Mouse (Mus musculus): ENCODE data around the gene Cox15. TPM values are rescaled to one million over a fixed set of nuclear protein-coding genes. Genes with fewer than 3 reads are reported as not detected.

The Cox15 gene
- total RNA-seq (2021): 10 to 100 TPM; 11.8 to 16.5 TPM
- long read RNA-seq, full-length matches to known transcripts: 56 of 82 reads
- long read RNA-seq, partial matches to known transcripts: 4 of 82 reads
- long read RNA-seq, other reads (novel, unspliced or antisense): 22 of 82 reads

- peak; percentile 94 to 97 for DNase-seq (ENCODE audit: low spot score in 2 of 2)
Observed at GRCm38 (mm10) chr19:43752489-43753225, at the start of gene Cox15, which contains the start of gene Cutc. Cox15 (minus strand) TSS chr19:43753000. Cutc (plus strand) TSS chr19:43752996.

DNA sequence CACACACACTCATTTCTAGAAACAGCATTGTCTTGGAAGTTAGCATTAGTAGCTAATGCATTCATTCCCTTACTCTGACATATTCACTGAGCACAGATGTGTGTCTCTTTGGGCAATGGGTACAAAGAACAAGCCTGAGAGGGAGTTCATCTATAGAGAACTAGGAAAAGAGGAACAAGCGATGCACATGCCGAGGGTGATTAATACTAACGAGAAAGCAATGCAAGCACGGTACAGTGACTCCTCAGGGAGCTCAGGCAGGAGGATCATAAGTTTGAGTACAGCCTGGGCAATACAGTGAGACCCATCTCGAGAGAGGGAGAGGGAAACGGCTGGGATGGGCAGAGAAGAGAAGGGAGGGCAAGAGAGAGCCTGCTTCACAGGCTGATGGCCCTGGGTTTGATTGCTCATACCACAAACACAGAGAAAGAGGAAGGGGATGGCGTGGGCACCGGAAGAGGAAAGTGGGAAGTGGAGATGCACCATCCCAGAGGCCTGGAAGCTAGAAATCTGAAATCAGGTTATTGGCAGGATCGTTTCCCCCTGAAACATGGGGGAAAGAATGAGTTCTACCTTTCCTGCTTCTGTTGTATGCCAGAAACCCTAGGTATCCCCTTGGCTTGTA lies 48.7 kb upstream of the Cox15 start:
- DNase-seq (ENCODE audit: low spot score in 2 of 2): no peak

- no peak for DNase-seq (ENCODE audit: low spot score in 2 of 2)
Observed at GRCm38 (mm10) chr19:43797216-43797615, 44.4 kb upstream of the Cox15 start.

GRCm38 (mm10) chr19:43795511-43795910 lies 42.7 kb upstream of the Cox15 start:
- DNase-seq (ENCODE audit: low spot score in 2 of 2): no peak

DNA sequence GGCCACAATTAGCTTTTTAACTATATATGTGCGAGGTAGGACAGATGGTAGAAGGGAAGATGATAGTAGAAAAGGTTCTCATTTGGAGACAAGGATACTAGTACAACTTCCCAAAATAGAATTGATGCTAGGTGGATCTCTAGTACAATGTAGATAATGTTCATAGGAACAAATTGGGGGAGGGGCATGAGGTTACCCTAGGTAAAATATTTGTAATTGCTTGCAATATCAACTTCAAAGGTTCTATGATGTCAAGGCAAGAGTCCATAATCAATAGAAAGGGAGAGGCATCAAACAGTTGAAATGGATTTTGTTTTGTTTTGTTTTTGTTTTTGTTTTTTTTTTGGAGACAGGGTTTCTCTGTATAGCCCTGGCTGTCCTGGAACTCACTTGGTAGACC lies 41.2 kb upstream of the Cox15 start:
- no peak for DNase-seq (ENCODE audit: low spot score in 2 of 2)

- DNase-seq (ENCODE audit: low spot score in 2 of 2): no peak
Observed at GRCm38 (mm10) chr19:43792537-43792936, 39.7 kb upstream of the Cox15 start.

DNA sequence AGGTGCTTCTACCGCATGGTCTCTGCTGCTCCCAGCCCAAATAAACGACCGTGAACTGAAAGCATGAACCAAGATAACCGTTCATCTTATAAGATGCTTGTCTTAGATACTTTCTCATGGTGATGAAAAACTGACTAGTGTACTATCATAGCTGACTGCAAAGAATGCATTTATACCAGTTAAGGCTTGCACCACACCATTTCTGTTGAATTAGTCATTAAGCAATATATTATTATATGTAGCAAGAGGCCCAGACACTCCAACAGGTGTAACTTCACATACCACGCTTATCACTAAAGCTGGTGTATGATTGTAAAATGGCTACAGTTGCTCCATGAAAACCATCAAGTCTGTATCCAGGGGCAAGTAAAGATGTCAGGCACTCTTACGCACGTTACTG lies 37.0 kb upstream of the Cox15 start:
- DNase-seq (ENCODE audit: low spot score in 2 of 2): no peak

GRCm38 (mm10) chr19:43786249-43787026 lies 33.6 kb upstream of the Cox15 start:
- DNase-seq (ENCODE audit: low spot score in 2 of 2): no peak

DNA sequence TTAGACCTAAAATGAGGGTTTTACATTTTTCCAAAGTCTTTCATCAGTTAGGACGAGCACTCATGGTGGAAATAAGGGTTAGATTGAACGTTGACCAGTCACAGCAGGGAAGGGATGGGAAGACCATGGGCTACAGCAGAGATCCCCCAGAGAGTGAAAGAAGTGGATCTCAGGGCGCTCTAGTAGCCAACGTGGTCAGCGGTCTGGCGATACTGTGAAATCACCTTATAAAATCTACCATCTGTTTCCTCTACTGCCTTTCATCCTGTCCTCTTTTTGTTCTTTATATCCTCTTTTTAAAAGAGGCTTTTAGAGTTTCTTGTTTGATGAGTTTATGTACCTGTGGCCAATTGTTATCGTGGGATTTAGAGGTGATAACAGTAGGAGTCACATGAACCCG lies 32.0 kb upstream of the Cox15 start:
- DNase-seq (ENCODE audit: low spot score in 2 of 2): no peak

DNA sequence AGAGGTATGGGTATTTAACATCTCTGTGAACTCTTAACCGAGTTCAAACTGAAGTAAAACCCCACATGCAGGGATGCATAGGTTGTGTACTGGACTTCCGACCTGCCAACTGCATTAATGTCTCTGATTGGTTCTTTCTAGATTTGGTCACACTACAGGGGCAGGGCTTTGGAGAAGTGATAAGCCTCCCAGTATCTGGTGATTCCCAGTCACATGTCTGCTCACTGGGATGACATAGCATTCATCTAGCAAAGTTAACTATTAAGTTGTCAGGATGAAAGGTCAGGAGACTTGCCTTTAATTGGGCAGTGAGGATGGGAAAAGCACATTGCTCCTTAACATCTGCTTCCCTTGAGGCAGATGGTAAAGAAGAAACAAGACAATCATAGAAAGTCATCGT lies 29.2 kb upstream of the Cox15 start, which contains the start of gene Abcc2:
Gene Abcc2, plus strand, starts transcription at position 213 of the 400 bp plus-strand sequence.
- DNase-seq (ENCODE audit: low spot score in 2 of 2): no peak

GRCm38 (mm10) chr19:43780391-43780790 lies 27.6 kb upstream of the Cox15 start:
- no peak for DNase-seq (ENCODE audit: low spot score in 2 of 2)

GRCm38 (mm10) chr19:43777308-43777707 lies 24.5 kb upstream of the Cox15 start:
- no peak for DNase-seq (ENCODE audit: low spot score in 2 of 2)

DNA sequence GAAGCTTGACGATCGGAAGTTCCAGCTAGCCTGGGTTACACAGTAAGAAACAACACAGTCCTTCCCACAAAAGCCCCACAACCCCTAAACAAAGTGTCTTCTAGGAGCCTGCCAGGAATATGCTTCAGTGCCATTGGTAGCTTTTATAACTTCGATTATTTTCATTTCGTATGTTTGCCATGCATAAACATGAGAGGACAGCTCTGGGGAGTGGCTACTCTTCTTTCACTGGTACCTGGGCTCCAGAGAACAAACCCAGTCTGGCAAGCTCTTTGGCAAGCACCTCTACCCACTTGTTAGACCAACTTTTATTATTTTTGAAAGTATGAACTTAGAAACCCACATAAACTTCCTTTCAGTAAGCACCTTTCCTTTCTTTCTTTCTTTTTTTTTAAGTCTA lies 23.8 kb upstream of the Cox15 start:
- DNase-seq (ENCODE audit: low spot score in 2 of 2): no peak

DNA sequence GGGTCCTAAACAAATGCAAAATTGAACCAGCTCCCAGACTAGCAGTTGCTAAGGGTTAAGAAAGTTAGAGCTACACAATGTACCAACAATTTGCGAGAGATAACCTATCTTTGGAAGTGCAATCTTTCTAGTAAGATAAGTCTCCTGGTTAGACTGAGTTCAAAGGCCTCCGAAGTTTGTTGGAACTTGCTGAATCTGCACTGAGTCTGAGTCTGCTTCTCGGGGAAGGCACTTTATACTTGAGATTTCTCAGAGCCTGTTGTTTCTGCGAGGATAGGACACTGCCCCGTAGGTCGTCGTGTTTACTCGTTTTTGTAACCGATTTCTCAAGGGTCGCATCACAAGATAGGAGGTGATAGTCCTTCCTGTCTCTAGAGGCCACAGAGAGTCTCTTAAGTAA lies 22.6 kb upstream of the Cox15 start:
- DNase-seq (ENCODE audit: low spot score in 2 of 2): no peak

DNA sequence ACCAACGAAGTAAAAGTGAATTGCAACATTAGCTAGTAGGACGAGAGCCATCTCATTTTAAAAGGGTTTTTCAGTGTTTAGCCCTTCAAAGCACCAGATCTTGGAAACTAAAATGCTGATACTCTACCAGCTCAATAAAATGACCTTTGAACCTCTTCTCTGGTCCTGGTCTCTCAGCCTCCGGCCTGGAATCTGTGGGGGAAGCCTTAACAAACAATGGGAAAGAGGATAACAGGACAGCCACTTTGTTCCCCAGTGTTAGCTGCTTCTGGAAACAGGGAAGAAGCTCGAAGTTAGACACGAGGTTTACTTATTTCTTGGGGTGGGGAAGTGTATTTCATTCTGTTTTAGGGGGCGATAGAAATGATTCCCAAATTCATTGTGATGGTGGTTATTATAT lies 19.5 kb upstream of the Cox15 start:
- DNase-seq (ENCODE audit: low spot score in 2 of 2): no peak

DNA sequence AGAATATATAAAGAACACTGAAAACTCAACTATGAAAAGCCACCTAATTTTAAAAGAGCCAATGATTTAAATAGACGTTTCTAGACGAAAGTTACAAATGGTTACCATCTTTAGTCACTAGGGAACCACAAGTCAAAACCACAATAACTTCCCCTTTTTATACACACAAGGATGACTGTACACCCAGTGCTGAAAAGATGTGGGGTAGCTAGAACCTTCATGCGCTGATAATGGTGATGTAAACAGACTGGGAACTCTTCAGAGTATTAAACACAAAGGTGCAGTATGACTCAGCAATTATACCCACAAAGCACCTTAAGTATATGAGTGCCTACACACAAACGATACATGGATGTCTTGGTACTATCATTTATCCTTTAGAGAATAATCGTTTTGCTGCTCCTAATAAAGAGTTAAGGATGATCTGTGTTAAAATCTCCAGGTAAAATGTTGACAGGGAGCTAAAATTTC lies 18.7 kb upstream of the Cox15 start:
- DNase-seq (ENCODE audit: low spot score in 2 of 2): no peak

GRCm38 (mm10) chr19:43770584-43770983 lies 17.8 kb upstream of the Cox15 start:
- DNase-seq (ENCODE audit: low spot score in 2 of 2): no peak

DNA sequence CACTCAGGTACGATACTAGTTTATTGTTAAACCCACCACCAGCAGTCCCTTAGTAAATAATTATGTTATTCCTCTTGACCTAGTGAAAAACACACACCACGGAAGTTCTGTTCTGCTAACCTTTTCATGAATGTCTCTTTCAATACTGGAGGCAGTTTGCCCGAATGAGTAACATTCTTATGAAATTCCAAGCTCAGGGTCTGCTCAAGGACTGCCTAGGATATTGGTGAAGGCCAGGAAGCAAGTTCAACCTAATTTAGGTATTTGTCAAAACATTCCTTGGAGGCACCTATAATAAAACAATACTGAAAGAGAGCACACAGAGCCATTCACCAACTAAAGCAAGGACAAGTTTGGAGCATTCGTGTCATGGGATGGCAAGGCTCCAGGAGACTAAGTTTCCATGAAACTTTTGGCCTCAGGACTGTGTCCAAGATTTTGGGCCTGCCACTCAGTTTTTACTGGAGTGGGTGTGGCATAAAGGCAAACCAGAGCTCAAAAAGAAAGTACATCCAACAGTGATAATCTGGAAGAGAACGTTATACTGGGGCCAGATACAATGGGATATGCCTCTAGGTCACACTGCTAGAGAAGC lies 16.7 kb upstream of the Cox15 start:
- DNase-seq (ENCODE audit: low spot score in 2 of 2): no peak

DNA sequence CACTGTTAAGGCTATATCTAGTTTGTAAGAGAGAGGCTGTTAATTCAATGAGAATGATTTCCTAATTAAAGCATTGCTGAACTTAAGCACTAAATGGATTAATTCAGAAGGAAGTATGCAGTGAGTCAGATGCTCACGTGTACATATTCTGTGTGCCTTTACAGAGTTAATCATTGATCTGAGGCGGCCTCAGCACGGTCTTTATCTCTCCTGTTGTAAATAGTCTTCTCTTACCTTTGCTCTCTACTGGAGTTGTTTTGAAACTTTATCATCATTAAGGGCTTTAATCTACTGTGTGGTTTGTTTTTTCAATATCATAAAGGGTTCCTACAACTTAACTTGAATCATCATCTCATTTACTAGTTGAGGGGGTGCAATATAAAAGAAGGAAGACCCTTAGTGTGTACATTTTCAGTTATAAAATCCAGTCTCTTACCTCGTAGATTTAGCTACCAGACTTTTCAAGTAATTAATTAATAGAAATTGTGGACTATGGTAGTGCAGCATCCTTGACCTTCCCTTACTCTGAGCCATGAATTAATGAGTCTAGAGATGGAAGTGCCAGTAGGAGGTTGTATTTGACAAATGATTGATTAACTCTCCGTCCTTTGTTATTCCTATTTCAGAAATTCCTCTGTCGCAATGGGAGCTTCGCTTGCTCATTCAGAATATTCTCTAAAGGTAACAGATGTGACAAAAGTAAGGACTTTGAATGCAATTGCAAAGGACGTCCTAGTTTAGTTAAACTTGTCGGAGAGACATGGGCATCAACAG lies 14.9 kb upstream of the Cox15 start:
- no peak for DNase-seq (ENCODE audit: low spot score in 2 of 2)

GRCm38 (mm10) chr19:43766451-43766850 lies 13.7 kb upstream of the Cox15 start:
- DNase-seq (ENCODE audit: low spot score in 2 of 2): no peak

DNA sequence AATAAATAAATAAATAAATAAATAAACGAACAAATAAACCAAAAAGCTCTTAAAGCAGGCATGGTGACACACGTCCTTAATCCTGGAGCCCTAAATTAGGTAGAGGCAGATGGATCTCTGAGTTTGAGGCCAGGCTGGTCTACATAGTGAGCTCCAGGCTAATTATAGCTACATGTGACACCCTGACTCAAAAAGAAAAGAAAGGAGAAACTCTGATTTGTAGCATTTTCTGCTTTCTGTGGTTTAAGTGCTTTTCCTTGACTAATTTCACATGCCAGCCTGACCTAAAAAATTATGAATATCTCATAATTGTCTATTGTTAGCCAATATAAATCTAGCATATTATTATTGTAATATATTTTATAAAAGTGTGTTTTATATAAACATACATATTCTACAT lies 9.6 kb upstream of the Cox15 start:
- no peak for DNase-seq (ENCODE audit: low spot score in 2 of 2)

Measured in layer of hippocampus, adult 18-20 months (tissue).